Mouse (Mus musculus) c-Kit-positive CD71-positive TER-119-negative erythroid progenitor cells, embryonic 14.5 days (primary cell): ENCODE measurements around the gene Trim30b.
"Not testable (repeated sequence)": the region's sequence is repeated elsewhere in the genome, so short reads cannot be mapped to it uniquely, and the experiment has no call there.

Source experiments
- DNase-seq: peaks from one replicate; pipeline ENCODE4 v3.0.0-alpha.2; 2013; ENCODE audit warnings: low read depth

The Trim30b gene

GRCm38 (mm10) chr7:104369736-104370414 lies at the start of gene Trim30b:
Gene Trim30b (minus strand): TSS chr7:104369884.
- no peak for DNase-seq

GRCm38 (mm10) chr7:104404460-104404950 lies 34.8 kb upstream of the Trim30b start:
- no peak for DNase-seq

GRCm38 (mm10) chr7:104401140-104401539 lies 31.5 kb upstream of the Trim30b start:
- DNase-seq: no peak

GRCm38 (mm10) chr7:104400698-104401097 lies 31.0 kb upstream of the Trim30b start, which contains the start of gene Trim30c:
Gene Trim30c (minus strand): TSS chr7:104400837.
- no peak for DNase-seq

GRCm38 (mm10) chr7:104398492-104398891 lies 28.8 kb upstream of the Trim30b start:
- no peak for DNase-seq

GRCm38 (mm10) chr7:104366339-104366738 lies 3.3 kb downstream of the Trim30b start:
- no peak for DNase-seq

GRCm38 (mm10) chr7:104353600-104353967 lies 16.1 kb downstream of the Trim30b start:
- DNase-seq: no peak

- peak; percentile 67 for DNase-seq
Observed at GRCm38 (mm10) chr7:104352717-104353599, 16.7 kb downstream of the Trim30b start, which contains the start of gene Trim12c. Gene Trim12c (minus strand): TSS chr7:104353362.

- DNase-seq: not testable (repeated sequence)
Observed at GRCm38 (mm10) chr7:104348043-104348442, 21.6 kb downstream of the Trim30b start.

GRCm38 (mm10) chr7:104340744-104341143 lies 28.9 kb downstream of the Trim30b start:
- DNase-seq: not testable (repeated sequence)

GRCm38 (mm10) chr7:104335547-104335946 lies 34.1 kb downstream of the Trim30b start:
- not testable (repeated sequence) for DNase-seq

- not testable (repeated sequence) for DNase-seq
Observed at GRCm38 (mm10) chr7:104329171-104329570, 40.5 kb downstream of the Trim30b start, which contains the start of gene Trim34b. Gene Trim34b (plus strand): TSS chr7:104329471.

- DNase-seq: no peak
Observed at GRCm38 (mm10) chr7:104322028-104322427, 47.7 kb downstream of the Trim30b start.

GRCm38 (mm10) chr7:104315369-104316080 lies 54.2 kb downstream of the Trim30b start, which contains the start of gene Trim12a:
Gene Trim12a (minus strand): TSS chr7:104315466.
- DNase-seq: not testable (repeated sequence)

GRCm38 (mm10) chr7:104314796-104315353 lies 54.8 kb downstream of the Trim30b start:
- no peak for DNase-seq
